Mouse (Mus musculus) liver, adult 2 months (tissue): ENCODE data around the gene Krt36. TPM values are rescaled to one million over a fixed set of nuclear protein-coding genes. Genes with fewer than 3 reads are reported as not detected.

Experiments used
- DNase-seq: peaks from one replicate; pipeline ENCODE4 v3.0.0-alpha.2; 2011; ENCODE audit warnings: low read depth, low spot score; ENCODE audit errors: extremely low read depth
- H3K27ac ChIP-seq: fragments of 200-500 bp; replicated peaks from 2 replicates; pipeline ENCODE4 v1.5.1; 2012; ENCODE audit warnings: low read depth, mild to moderate bottlenecking, control low read depth, inconsistent platforms, low read length; ENCODE audit not compliant: insufficient read depth
- H3K27me3 ChIP-seq: fragments of 200-500 bp; 2 replicates; pipeline ENCODE4 v1.6.1; 2012; ENCODE audit warnings: mild to moderate bottlenecking, moderate library complexity, low read length, inconsistent platforms; ENCODE audit not compliant: control insufficient read depth, insufficient read depth
- H3K36me3 ChIP-seq: fragments of 200-500 bp; 2 replicates; pipeline ENCODE4 v1.6.1; 2012; ENCODE audit warnings: low read length, inconsistent platforms; ENCODE audit not compliant: control insufficient read depth, insufficient read depth
- H3K4me1 ChIP-seq: fragments of 200-500 bp; 2 replicates; pipeline ENCODE4 v1.6.1; 2011; ENCODE audit warnings: low read length; ENCODE audit not compliant: control insufficient read depth, insufficient read depth
- H3K4me3 ChIP-seq: fragments of 200-500 bp; 2 replicates; pipeline ENCODE4 v1.5.1; 2011; ENCODE audit warnings: low read depth, mild to moderate bottlenecking, control low read depth, low read length, moderate library complexity; ENCODE audit not compliant: insufficient read depth
- H3K79me2 ChIP-seq: fragments of 200-500 bp; 2 replicates; pipeline ENCODE4 v1.6.1; 2012; ENCODE audit warnings: inconsistent platforms, mild to moderate bottlenecking, low read length, moderate library complexity; ENCODE audit not compliant: control insufficient read depth, insufficient read depth
- H3K9ac ChIP-seq: fragments of 200-500 bp; 2 replicates; pipeline ENCODE4 v1.6.1; 2012; ENCODE audit warnings: low read depth, mild to moderate bottlenecking, control low read depth, inconsistent platforms, low read length
- CTCF ChIP-seq: fragments of 200-500 bp; IDR thresholded peaks from 2 replicates; pipeline ENCODE4 v1.5.1; 2011; ENCODE audit warnings: low read depth, low read length, control low read depth
- POLR2A ChIP-seq: fragments of 200-500 bp; IDR thresholded peaks from 2 replicates; pipeline ENCODE4 v1.6.1; 2011; ENCODE audit warnings: low read length, control low read depth; ENCODE audit not compliant: insufficient read depth; ENCODE audit errors: extremely low read depth
- WGBS: fragments of 180-500 bp; shearing (Covaris S2); methylation state at CpG from one replicate; pipeline ENCODE4 v1.1.7; 2018; 5-methylcytosine and 5-hydroxymethylcytosine counted together
- polyA plus RNA-seq: library from polyadenylated mRNA; depleted of rRNA; stranded (reverse); fragments of >200 nt; gene quantifications from 2 replicates; pipeline ENCODE4 v1.2.3, GENCODE M21; 2012
- total RNA-seq: library from RNA; depleted of rRNA; stranded (reverse); fragments of >200 nt; gene quantifications from 2 replicates; pipeline ENCODE4 v1.2.3, GENCODE M21; 2014

Krt36 gene
- total and polyA plus RNA-seq, 2 experiments: not detected

GRCm38 (mm10) chr11:100100391-100100790 lies 5.0 kb downstream of the Krt36 start:
- 78% methylated on average over 4 of the region's 4 CpGs for WGBS
- H3K36me3 ChIP-seq: no peaks in the 10 kb centered on the region
- TF ChIP-seq POLR2A (no peak), CTCF (no peak)
- no peak overlapping the region for H3K27ac ChIP-seq
- H3K27me3 ChIP-seq: no peaks in the 10 kb centered on the region
- no peak overlapping the region for H3K4me3 ChIP-seq
- H3K4me1 ChIP-seq: no peaks in the 10 kb centered on the region
- DNase-seq: no peak
- no peaks in the 10 kb centered on the region for H3K79me2 ChIP-seq
- no peak overlapping the region for H3K9ac ChIP-seq

GRCm38 (mm10) chr11:100097819-100098218 lies 7.6 kb downstream of the Krt36 start:
- Histone ChIP-seq H3K9ac (no peak overlapping the region), H3K36me3 (no peaks in the 10 kb centered on the region), H3K27me3 (no peaks in the 10 kb centered on the region), H3K27ac (no peak overlapping the region), H3K4me3 (no peak overlapping the region), H3K79me2 (no peaks in the 10 kb centered on the region), H3K4me1 (no peaks in the 10 kb centered on the region)
- no peak for TF ChIP-seq CTCF
- no peak for DNase-seq
- 63% methylated on average over 9 of the region's 9 CpGs for WGBS

GRCm38 (mm10) chr11:100096141-100096540 lies 9.3 kb downstream of the Krt36 start, which contains the start of gene Krt35:
Krt35 (minus strand) TSS chr11:100096241.
- Histone ChIP-seq H3K79me2 (no peaks in the 10 kb centered on the region), H3K9ac (no peak within 1 kb of the TSS), H3K36me3 (no peaks in the 10 kb centered on the region), H3K4me3 (no peak within 1 kb of the TSS), H3K4me1 (no peaks in the 10 kb centered on the region), H3K27ac (no peak within 1 kb of the TSS), H3K27me3 (no peaks in the 10 kb centered on the region)
- 89% methylated on average over 9 of the region's 9 CpGs for WGBS
- no peak for DNase-seq
- TF ChIP-seq POLR2A: no peak
- TF ChIP-seq CTCF: no peak

- H3K36me3 ChIP-seq: no peaks in the 10 kb centered on the region
- WGBS: 62% methylated on average over 7 of the region's 7 CpGs
- TF ChIP-seq POLR2A (no peak), CTCF (no peak)
- no peak overlapping the region for H3K9ac ChIP-seq
- no peak overlapping the region for H3K4me3 ChIP-seq
- H3K27me3 ChIP-seq: peaks cover 2% of the 10 kb centered on the region; the same call in 1 of the 2 replicates
- no peaks in the 10 kb centered on the region for H3K79me2 ChIP-seq
- H3K27ac ChIP-seq: no peak overlapping the region
- no peaks in the 10 kb centered on the region for H3K4me1 ChIP-seq
- no peak for DNase-seq
Measured at GRCm38 (mm10) chr11:100088378-100089025, 16.9 kb downstream of the Krt36 start.

- no peak within 1 kb of the TSS for H3K27ac ChIP-seq
- H3K27me3 ChIP-seq: peaks cover 2% of the 10 kb centered on the region; the same call in 1 of the 2 replicates
- H3K79me2 ChIP-seq: no peaks in the 10 kb centered on the region
- no peak within 1 kb of the TSS for H3K9ac ChIP-seq
- H3K4me3 ChIP-seq: no peak within 1 kb of the TSS
- no peaks in the 10 kb centered on the region for H3K36me3 ChIP-seq
- WGBS: 94% methylated on average over 10 of the region's 10 CpGs
- DNase-seq: no peak
- TF ChIP-seq POLR2A (no peak), CTCF (no peak)
- no peaks in the 10 kb centered on the region for H3K4me1 ChIP-seq
Measured at GRCm38 (mm10) chr11:100087861-100088260, 17.6 kb downstream of the Krt36 start, which contains the start of gene Krt32. Krt32 (minus strand) TSS chr11:100088226.

GRCm38 (mm10) chr11:100073873-100074272 lies 31.6 kb downstream of the Krt36 start:
- Histone ChIP-seq H3K27ac (no peak overlapping the region), H3K4me1 (no peaks in the 10 kb centered on the region), H3K27me3 (no peaks in the 10 kb centered on the region), H3K9ac (no peak overlapping the region), H3K79me2 (no peaks in the 10 kb centered on the region), H3K36me3 (no peaks in the 10 kb centered on the region), H3K4me3 (no peak overlapping the region)
- WGBS: 68% methylated on average over 1 of the region's 1 CpGs
- no peak for TF ChIP-seq POLR2A
- no peak for TF ChIP-seq CTCF
- DNase-seq: no peak
